Mouse (Mus musculus) heart, adult 18-20 months (tissue): ENCODE measurements around the gene Gpc5. TPM values are rescaled to one million over a fixed set of nuclear protein-coding genes. Genes with fewer than 3 reads are reported as not detected.
A peak's percentile ranks its signal among the peaks of the same experiment; 100 is the strongest.

ENCODE experiments used
- DNase-seq, 2 experiments: peaks; one replicate each; pipeline ENCODE4 v3.0.0; 2021 to 2022; ENCODE audit warnings: mixed read lengths in 1 of 2
- microRNA-seq, 2 experiments: library from miRNA; unstranded; fragments of <30 nt; microRNA quantifications; one replicate each; pipeline ENCODE4 v1.2.0; 2022
- total RNA-seq, 2 experiments: library from RNA; stranded (reverse); gene quantifications; 2 replicates each; pipeline ENCODE4 v1.2.3; 2021

The Gpc5 gene
- total RNA-seq, 2 experiments from 2014 or later: not detected

DNA sequence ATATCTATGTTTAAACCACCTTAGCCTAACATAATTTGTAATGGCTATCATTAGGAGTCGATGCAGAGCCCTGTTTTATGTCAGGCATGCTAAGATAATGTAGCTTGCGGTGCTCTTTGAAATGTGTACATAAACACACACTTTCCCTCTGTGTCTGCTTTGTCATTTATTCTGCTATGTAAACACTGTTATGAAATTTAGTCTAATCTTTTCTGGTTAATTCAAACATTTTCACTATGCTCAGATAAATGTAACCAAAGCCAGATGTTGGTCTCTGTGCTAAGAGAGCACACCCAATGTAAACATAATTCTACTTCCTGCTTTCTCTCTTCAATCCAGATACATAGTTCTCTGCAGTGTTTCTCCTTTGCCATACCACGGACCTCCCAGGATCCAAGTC lies 1256.5 kb downstream of the Gpc5 start:
- no peak for DNase-seq

DNA sequence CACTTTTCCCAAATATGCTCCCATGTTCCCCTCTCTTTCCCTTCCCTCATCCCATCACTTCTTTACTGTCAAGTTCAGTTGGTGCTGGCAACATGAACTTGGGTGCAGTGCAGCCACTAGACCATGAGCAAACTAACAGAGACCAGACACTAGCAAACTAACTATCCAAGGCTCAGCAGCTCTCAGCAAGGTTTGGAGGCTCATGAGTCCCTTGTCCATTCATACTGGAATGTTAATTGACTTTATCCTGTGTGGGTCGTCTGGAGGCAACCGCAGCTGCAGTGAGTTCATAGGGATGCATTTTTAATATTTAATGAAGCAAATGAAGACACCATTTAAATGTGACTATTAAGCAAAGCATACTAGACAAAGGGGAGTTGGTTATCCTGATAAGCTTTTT lies 1292.6 kb downstream of the Gpc5 start:
- no peak for DNase-seq

DNA sequence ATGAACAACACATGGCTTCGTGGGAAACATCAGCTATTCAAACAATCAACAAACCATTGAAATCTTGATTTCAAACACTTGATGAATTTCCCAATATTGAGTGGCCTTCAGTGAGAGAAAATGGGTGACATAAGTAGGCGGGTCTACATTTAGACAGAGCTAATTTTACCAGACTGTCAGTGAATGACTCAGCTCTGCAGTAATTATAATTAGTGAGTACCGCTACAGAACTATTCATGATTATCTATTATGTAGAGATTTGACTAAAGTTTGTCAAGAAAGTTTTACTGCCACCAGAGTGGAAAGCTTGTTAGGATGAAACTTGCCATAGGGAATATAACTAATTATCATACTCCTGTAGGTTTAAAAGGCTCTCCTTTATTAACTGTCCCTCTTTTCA lies 1323.5 kb downstream of the Gpc5 start:
- no peak for DNase-seq

DNA sequence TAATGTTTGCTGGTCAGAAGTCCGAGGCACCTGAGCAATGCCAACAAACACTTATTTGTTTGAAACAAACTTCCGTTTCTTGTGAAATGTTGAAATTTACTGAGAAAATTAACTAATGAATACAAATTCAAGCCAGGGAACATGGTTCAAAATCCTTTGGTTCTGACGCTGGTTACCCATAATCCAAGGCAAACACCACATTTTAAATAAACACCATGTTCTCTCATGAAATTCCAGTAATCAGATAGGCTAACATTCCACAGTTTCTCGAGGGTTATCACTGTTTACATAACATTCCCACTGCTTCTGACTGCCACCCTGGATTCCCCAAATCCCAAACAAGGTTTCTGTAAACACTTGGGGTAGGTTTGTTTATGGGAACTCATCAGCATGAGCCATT lies 1356.2 kb downstream of the Gpc5 start:
- no peak for DNase-seq

DNA sequence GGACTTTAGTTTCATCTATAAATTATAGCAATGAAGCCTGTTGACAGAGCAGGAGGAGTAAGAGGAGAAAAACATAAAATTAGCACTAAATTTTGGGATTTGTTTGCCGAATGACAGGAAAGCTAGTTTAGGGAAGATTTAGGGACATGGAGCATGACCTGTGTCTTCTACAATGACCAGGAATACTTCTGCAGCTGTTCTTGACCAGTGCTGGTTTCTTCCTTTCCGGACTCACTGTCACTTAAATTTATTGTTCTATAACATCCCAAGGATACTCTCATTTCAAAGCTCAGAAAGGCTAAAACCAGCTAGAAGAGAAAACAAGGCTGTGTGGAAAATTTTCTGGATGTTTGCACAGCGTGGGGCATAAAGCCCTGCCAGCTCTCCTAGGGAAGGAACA lies 1361.3 kb downstream of the Gpc5 start:
- no peak for DNase-seq

DNA sequence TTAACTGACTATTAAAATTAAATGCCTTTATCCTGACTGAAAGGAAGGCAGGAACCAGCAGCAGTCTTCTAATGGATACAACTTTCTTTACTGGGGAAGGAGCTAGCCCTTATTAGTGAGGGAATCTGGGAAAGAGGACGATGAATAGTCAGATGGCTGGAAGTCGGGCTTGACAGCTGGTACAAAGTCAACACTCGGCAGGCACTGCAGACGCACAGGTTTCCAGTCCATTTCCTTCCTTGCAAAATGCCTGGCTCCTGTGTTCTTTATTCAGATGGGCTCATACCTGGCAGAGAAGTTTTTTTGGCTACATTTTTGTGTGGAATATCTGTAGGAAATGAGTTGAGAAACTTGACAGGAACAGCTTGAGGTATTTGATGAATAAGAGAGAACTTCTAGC lies 1364.2 kb downstream of the Gpc5 start:
- DNase-seq: no peak

DNA sequence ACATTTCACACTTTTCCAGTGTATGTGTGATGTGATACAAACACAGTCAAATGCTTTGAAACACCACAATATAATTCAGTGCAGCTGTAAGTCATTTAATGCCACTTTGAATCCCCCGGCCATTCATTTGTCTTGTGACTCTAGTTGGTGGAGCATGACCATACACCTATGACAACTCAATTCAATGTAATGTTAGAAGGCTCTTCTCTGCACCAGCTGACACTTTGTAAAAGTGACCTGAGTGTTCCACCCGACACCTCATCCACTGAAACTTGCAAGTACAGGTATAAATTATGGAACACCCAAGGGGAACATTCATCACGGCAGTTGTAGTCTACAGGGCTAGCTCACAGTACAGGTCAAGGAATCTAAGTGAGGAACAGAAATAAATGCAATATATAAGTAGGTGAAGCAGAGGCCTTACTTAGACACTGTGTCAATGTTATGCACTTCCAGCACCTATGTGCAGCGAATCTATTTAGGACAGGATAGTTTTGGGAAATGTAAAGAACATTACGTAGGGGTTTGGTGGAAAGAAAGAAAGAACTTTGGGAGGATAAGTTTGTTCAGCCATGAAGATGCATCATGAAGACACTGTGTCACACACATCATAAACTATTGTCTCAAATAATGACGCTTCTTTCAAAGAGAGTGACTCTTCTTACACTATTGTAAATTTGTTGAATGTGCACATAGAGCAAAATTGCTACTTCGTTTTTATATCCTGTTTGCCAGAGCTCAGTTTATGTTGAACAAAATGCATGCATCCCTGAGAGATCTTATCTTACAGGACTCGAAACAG lies 1381.6 kb downstream of the Gpc5 start:
- no peak for DNase-seq

DNA sequence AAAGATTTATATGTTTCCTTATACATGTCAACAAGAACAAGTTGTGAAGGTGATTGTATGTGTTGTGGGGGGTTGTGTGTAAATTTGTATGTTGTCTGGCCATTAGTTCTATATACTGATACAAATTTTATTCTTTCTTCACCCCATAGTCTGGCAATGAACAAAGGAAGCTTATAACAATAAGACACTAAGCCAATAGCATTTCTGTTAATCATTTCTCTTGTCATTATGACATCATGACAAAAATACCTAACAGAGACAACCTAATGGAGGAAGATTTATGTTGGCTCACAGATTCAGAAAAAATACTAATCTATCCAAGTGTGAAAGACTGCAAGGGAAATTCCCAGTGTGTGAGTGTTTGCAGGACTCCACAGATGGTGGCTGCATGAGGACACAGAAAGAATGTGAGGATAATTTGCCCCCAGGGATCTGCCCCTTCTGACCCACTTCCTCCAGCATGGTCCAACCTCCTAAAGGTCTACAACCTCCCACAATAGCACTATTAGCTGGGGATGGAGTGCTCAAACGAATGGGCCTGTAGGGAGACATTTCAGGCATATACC lies 1402.4 kb downstream of the Gpc5 start:
- DNase-seq: no peak

DNA sequence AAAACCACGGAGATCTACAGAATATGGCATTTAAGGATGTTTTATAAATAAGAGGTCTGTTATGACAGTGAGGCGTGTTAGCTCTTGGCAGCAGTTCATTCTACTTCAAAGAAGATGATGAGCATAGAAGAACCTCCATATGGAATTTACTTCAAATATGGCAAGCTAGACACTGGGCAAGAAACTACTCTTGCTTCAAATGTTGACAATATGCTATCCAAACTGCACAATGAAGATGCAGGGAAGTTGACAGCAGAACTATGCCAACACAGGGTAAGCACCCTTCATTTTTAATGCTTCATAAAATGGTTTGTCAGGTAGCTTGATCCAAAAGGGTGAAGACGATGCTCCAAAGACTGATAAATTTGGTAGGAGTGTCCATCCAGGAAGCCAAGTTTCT lies 1446.2 kb downstream of the Gpc5 start:
- DNase-seq: no peak

DNA sequence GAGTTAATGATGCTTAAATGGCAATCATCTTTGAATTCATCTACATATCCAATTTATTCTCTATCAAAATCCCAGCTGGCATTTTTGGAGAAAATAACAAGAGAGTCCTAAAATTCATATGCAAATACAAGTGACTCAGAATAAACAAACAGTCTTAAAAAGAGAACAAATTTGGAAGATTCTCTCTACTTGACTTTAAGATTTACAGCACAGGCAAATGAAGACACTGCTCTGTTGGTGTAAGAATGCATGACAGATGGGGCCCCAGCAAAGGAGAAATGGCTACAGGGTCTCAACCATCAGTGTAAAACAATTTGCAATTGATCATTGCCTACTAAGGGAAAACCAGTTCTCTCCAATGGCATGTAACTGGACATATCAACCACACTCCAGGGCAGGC lies 1451.7 kb downstream of the Gpc5 start:
- DNase-seq: no peak

DNA sequence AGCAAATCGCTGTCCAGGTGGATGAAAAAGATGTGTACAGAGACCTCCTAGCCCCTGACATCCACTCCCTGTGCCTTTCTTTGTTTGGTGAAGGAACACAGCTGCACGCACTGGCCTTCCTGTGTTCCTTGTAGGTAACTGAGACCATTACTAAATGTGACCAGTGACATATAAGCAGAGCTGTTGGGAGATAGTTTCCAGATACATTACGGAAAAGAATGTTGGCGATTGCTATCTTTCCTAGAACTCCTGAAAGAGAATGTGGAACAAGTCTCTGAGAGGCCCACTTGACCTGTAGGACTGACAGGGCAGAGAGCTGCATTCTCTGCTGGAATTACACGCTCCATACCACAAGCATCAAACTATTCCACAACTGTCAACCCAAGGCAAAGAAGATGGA lies 1459.4 kb downstream of the Gpc5 start:
- DNase-seq: no peak

DNA sequence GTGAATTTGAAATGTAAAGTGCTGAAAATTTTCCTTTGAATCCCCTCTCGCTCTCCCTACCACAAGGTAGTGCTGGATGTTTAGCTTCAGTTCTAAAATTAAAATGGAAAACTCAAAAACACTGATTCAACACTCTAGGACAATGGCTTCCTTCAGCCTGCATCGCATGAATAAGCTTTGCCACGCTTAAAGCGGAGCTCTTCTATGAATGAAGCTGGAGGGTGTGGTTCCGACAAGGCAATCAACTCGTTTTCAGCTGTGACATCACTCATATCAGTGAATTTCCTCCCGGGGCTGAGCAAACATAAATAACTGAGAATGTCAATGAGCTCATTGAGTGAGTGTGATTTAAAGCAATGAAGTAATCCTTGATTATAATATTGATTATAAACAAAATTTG lies 1461.3 kb downstream of the Gpc5 start:
- DNase-seq: no peak

DNA sequence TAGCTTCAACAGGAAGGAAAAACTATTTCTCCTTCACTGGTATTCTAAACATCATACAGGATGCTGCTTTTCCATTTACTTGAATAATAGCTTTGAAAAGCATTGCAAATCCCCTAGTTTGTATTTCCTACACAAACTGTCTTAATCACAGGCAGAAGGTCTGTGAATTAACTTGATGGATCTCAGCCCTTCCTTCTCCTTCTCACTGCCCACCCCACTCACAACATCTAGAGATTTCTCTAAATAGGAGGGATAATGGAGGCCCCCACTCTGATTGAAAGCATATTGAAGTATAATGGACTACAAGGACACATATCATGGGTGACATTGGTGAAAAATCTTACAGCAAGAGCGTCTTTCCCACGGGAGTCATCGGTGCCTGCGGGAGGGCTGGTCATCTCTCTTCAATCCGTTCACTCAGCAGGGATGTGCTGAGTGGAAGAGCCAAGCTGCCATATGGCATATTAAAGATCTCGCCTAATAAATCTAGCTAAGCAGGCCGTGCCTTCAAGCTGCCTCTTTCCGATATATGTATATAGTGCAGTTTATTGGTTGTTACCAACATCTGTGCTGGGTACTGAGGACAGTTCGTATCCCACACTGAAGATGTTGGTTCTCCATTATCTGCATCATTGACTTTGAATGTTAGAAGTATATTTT lies 1466.3 kb downstream of the Gpc5 start:
- no peak for DNase-seq

DNA sequence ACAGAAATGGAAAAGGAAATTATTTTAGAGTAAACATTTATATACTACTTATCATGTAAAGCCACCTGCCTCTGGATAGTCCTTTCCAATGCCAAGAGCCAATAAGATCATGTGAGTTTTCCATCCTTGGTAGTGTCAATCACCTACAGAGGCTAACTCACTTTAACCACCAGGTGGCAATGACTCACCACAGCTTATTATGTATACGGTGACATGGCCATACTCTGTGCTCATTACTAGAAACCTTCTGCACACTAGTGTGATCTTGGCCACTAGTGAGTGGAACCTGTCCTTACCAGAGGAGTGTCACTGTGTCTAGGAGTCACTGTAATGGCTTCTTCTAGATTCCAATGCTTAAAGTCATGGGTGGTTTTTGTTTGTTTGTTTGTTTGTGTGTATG lies 1468.0 kb downstream of the Gpc5 start:
- DNase-seq: peak; percentile 12 to 34

Small RNAs within 50 kb of the gene (microRNA-seq; reads per million reads assigned to microRNA genes)
- gene Mir17: 1,993 to 2,369 reads per million in 2 experiments
- 86.1 to 107 reads per million in 2 experiments for gene Mir18
- gene Mir19a: 0.76 to 1.1 reads per million in 2 experiments
- 1.1 to 1.5 reads per million in 2 experiments for gene Mir19b-1
- gene Mir20a: 1,013 to 1,136 reads per million in 2 experiments
- 2,753 to 4,304 reads per million in 2 experiments for gene Mir92-1
